Mouse (Mus musculus): ENCODE measurements around the gene 4930572O03Rik.
"Not testable (repeated sequence)": the region's sequence is repeated elsewhere in the genome, so short reads cannot be mapped to it uniquely, and the experiment has no call there.

Gene 4930572O03Rik

GRCm38 (mm10) chr5:15656959-15657358 lies at the start of gene 4930572O03Rik:
TSS of gene 4930572O03Rik (minus strand) at chr5:15657059.
- not testable (repeated sequence) for DNase-seq (ENCODE audit: low spot score)

DNA sequence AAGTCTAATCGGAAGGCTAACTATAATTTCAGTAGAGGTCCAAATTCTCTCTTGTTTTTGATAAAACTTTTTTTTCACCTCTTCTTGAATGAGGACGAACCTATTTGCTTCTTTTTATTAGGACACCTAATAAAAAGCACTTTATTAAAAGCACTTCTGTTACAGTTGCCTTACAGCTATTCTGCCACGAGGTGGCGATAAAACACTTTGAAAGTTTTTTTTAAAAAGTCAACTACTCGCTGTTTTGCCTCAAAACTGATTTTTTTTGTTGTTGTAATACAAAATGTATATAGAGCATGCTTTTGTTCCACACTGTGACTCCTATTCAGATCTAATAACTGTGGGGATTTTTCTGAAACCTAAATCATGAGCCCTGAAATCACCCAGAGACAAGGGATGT lies 46.0 kb upstream of the 4930572O03Rik start:
- DNase-seq (ENCODE audit: low spot score): not testable (repeated sequence)

GRCm38 (mm10) chr5:15697719-15698118 lies 40.9 kb upstream of the 4930572O03Rik start:
- DNase-seq (ENCODE audit: low spot score): not testable (repeated sequence)

- DNase-seq (ENCODE audit: low spot score): not testable (repeated sequence)
These were observed 35.0 kb upstream of the 4930572O03Rik start for GRCm38 (mm10) chr5:15691849-15692248.

DNA sequence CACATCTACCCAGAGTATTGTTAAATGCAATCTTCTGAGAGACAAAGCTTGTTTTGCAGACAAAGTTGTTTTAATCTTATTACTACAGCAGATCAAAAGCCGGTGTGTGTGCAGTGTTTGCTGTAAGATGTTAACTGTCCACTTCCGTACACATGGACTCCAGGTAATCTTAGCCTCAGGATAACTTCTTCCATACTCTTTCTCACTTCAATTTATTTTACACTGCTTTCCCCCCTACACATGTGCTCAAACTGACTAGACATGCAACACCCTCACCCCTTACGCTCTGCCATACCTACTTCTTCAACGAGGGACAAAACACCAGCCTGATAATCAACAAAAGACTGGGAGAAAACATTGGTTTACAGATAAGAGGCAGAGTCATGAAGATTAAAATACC lies 34.0 kb upstream of the 4930572O03Rik start:
- DNase-seq (ENCODE audit: low spot score): not testable (repeated sequence)

GRCm38 (mm10) chr5:15689659-15690213 lies 32.9 kb upstream of the 4930572O03Rik start:
- DNase-seq (ENCODE audit: low spot score): not testable (repeated sequence)

- not testable (repeated sequence) for DNase-seq (ENCODE audit: low spot score)
These were observed 32.2 kb upstream of the 4930572O03Rik start for GRCm38 (mm10) chr5:15688874-15689658.

DNA sequence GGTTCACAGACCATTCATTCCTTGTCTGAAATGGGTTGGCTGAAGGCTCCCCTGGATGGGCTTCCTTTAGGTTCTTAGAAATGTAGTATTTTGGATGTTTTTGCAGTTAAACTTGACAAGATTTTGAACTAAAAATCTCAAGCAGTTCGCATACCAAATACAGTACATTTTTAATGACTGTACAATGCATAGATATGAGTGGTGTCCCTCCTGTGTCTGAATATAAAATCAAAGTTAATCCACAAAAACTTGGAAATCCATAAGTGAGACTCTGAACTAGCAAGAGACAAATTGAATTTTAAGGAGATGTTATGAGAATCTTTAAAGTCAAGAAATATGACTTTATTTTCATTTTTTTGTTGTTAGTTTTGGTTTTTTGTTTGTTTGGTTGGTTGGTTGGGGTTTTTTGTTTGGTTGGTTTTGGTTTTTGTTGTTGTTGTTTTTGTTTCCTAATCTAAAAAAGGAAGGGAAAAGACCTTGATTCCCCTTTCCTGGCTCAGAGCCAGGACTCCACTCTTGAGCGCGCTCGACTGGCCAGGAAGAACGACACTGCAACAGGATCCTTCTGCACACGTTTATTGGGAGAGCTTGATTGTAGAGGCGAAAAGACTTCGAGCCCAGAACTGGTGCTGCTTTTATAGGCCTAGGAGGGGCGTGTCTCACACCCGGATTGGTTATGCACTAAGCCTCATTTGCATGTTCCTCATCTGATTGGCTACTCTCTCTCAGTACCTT lies 24.6 kb upstream of the 4930572O03Rik start:
- DNase-seq (ENCODE audit: low spot score): not testable (repeated sequence)

GRCm38 (mm10) chr5:15679980-15680949 lies 23.4 kb upstream of the 4930572O03Rik start:
- not testable (repeated sequence) for DNase-seq (ENCODE audit: low spot score)

GRCm38 (mm10) chr5:15678907-15679306 lies 22.0 kb upstream of the 4930572O03Rik start:
- DNase-seq (ENCODE audit: low spot score): not testable (repeated sequence)

DNA sequence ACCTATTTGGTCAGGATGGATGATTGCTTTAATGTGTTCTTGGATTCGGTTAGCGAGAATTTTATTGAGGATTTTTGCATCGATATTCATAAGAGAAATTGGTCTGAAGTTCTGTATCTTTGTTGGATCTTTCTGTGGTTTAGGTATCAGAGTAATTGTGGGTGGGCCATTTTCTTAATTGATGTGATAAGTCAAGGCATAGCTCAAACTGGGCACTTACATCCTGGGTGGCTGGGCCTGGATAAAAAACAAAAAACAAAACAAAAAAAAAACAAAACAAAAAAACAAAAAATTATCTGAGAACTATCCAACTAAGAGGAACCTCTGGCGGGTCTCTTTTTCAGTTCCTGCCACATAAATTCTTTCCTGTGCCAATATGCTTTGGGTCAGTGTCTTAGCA lies 20.9 kb upstream of the 4930572O03Rik start:
- not testable (repeated sequence) for DNase-seq (ENCODE audit: low spot score)

GRCm38 (mm10) chr5:15674429-15675244 lies 17.8 kb upstream of the 4930572O03Rik start:
- DNase-seq (ENCODE audit: low spot score): not testable (repeated sequence)

DNA sequence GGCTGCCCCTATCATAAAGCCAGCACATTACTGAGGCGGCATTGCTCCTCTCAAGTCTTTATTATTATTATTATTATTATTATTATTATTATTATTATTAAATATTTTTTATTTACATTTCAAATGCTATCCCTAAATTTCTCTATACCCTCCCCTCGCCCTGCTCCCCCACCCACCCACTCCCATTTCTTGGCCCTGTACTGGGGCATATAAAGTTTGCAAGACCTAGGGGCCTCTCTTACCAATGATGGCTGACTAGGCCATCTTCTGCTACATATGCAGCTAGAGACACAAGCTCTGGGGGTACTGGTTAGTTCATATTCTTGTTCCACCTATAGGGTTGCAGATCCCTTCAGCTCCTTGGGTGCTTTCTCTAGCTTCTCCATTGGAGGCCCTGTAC lies 17.1 kb upstream of the 4930572O03Rik start:
- DNase-seq (ENCODE audit: low spot score): not testable (repeated sequence)

- not testable (repeated sequence) for DNase-seq (ENCODE audit: low spot score)
These were observed 13.9 kb upstream of the 4930572O03Rik start for GRCm38 (mm10) chr5:15670789-15671188.

DNA sequence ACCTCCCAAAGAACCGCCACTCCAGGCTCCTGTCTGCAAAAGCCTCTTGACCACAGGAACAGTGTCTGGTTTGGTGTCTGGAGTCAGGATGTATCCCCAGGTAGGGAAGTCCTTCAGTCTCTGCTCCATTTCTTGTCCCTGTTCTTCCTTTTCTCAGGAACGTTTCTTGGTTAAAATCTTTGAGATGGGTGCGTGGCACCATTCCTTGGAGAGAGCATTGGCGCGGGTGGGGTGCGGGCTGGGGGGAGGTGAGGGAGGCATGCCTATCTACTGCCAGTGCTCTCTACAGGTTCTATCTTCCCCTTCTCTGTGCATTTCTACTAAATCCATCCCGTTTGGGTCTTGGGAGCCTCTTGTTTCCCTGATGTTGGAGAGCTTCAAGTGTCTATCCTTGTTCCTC lies 7.0 kb upstream of the 4930572O03Rik start:
- not testable (repeated sequence) for DNase-seq (ENCODE audit: low spot score)

DNA sequence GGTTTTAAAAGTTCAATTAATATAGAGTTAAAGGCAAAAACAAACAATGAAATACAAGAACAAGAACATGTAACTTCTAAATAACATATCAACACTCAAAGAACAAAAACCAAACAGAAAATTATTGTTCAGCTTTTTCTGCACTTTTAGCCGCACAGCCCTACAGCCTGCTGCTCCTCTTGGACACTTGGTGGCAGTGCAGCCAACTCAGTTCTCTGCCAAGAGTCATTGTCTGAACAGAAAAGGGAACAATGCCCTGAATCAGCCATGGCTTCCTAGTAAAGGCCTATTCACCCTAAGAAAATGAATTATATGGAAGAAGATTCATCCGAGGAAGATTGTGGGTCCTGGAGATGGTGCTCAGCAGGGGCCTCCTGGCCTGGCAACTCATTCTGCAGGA lies 4.5 kb downstream of the 4930572O03Rik start:
- DNase-seq (ENCODE audit: low spot score): not testable (repeated sequence)

- DNase-seq (ENCODE audit: low spot score): not testable (repeated sequence)
These were observed 11.2 kb downstream of the 4930572O03Rik start for GRCm38 (mm10) chr5:15645707-15646106.

DNA sequence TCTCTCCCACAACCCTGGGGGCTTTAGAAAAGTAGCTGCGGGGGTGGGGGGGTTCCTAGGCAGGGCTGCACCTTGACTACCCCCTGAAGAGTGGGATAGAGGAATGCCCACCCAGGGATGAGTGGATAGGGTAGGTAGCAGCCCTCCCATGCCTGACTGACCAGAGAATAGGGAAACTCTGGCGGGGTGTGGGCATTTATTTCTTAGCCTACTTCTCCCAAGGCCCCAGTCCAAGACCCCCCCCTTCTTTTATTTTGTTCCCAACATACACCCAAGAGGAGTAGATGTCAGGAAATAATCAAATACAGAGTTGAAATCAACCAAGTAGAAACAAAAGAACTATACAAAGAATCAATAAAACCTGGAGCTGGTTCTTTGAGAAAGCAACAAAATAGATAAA lies 19.2 kb downstream of the 4930572O03Rik start:
- DNase-seq (ENCODE audit: low spot score): not testable (repeated sequence)

DNA sequence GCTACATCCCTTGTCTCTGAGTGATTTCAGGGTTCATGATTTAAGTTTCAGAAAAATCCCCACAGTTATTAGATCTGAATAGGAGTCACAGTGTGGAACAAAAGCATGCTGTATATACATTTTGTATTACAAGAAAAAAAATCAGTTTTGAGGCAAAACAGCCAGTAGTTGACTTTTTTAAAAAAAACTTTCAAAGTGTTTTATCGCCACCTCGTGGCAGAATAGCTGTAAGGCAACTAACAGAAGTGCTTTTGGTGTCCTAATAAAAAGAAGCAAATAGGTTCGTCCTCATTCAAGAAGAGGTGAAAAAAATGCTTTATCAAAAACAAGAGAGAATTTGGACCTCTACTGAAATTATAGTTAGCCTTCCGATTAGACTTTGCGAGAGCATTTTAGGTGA lies 26.8 kb downstream of the 4930572O03Rik start:
- not testable (repeated sequence) for DNase-seq (ENCODE audit: low spot score)

- not testable (repeated sequence) for DNase-seq (ENCODE audit: low spot score)
These were observed 28.7 kb downstream of the 4930572O03Rik start for GRCm38 (mm10) chr5:15628136-15628535.
